Mouse (Mus musculus) MEL (cell line): ENCODE data around the gene Kcnj4. TPM values are rescaled to one million over a fixed set of nuclear protein-coding genes. Genes with fewer than 3 reads are reported as not detected.

Source experiments
- DNase-seq: peaks from one replicate; pipeline ENCODE4 v3.0.0; 2011; ENCODE audit warnings: low read depth, low spot score
- H3K27ac ChIP-seq: 2 replicates; pipeline ENCODE4 v1.5.1; 2012; ENCODE audit warnings: low read depth, mild to moderate bottlenecking, control low read depth, low read length, moderate library complexity; ENCODE audit not compliant: control insufficient read depth
- H3K27me3 ChIP-seq, 2 experiments: fragments of 150-350 bp in 1 of 2; sonication (generic) in 1 of 2; 2 replicates each; pipeline ENCODE4 v1.6.1; 2012; ENCODE audit warnings: low read length in 2 of 2, mild to moderate bottlenecking in 2 of 2, improper control_type of control experiment in 1 of 2, moderate library complexity in 1 of 2; ENCODE audit not compliant: insufficient read depth in 2 of 2, control insufficient read depth in 1 of 2
- H3K36me3 ChIP-seq, 2 experiments: 2 replicates each; pipeline ENCODE4 v1.6.1; 2012 to 2014; ENCODE audit warnings: low read length in 2 of 2, improper control_type of control experiment in 1 of 2, inconsistent platforms in 1 of 2, mild to moderate bottlenecking in 1 of 2; ENCODE audit not compliant: insufficient read depth in 2 of 2, control insufficient read depth in 1 of 2
- H3K4me1 ChIP-seq, 2 experiments: fragments of 150-350 bp in 1 of 2; sonication (generic) in 1 of 2; 2 replicates each; pipeline ENCODE4 v1.6.1; 2012; ENCODE audit warnings: low read length in 2 of 2, improper control_type of control experiment in 1 of 2, mild to moderate bottlenecking in 1 of 2; ENCODE audit not compliant: insufficient read depth in 2 of 2, control insufficient read depth in 1 of 2
- H3K4me3 ChIP-seq, 2 experiments: fragments of 150-350 bp in 1 of 2; sonication (generic) in 1 of 2; 2 replicates each; pipeline ENCODE4 v1.5.1; 2012; ENCODE audit warnings: low read depth in 2 of 2, low read length in 2 of 2, mild to moderate bottlenecking in 2 of 2, moderate library complexity in 2 of 2, control low read depth in 1 of 2, improper control_type of control experiment in 1 of 2; ENCODE audit not compliant: control insufficient read depth in 1 of 2, insufficient read depth in 1 of 2
- H3K79me2 ChIP-seq: 2 replicates; pipeline ENCODE4 v1.6.1; 2012; ENCODE audit warnings: mild to moderate bottlenecking, low read length, moderate library complexity; ENCODE audit not compliant: control insufficient read depth, poor library complexity, insufficient read depth
- H3K9ac ChIP-seq: 2 replicates; pipeline ENCODE4 v1.6.1; 2012; ENCODE audit warnings: low read depth, mild to moderate bottlenecking, control low read depth, low read length, moderate library complexity; ENCODE audit not compliant: control insufficient read depth, poor library complexity, severe bottlenecking
- H3K9me3 ChIP-seq: fragments of 150-350 bp; sonication (generic); replicated peaks from 2 replicates; pipeline ENCODE4 v1.6.1; 2012; ENCODE audit warnings: mild to moderate bottlenecking, low read length, improper control_type of control experiment, moderate library complexity; ENCODE audit not compliant: insufficient read depth
- BHLHE40 ChIP-seq: IDR thresholded peaks from 2 replicates; pipeline ENCODE4 v1.6.1; 2012; ENCODE audit warnings: low read depth, mild to moderate bottlenecking, inconsistent platforms, low read length, improper control_type of control experiment, borderline replicate concordance
- CHD1 ChIP-seq: IDR thresholded peaks from 2 replicates; pipeline ENCODE4 v1.6.1; 2012; ENCODE audit warnings: low read depth, mild to moderate bottlenecking, inconsistent platforms, low read length, improper control_type of control experiment
- CHD2 ChIP-seq: IDR thresholded peaks from 2 replicates; pipeline ENCODE4 v1.6.1; 2011; ENCODE audit warnings: low read length, improper control_type of control experiment
- E2F4 ChIP-seq: IDR thresholded peaks from 2 replicates; pipeline ENCODE4 v1.6.1; 2011; ENCODE audit warnings: low read depth, low read length, improper control_type of control experiment, borderline replicate concordance
- ELF1 ChIP-seq: IDR thresholded peaks from 2 replicates; pipeline ENCODE4 v1.6.1; 2014; ENCODE audit warnings: low read depth, mild to moderate bottlenecking, inconsistent platforms, low read length, improper control_type of control experiment, moderate library complexity
- EP300 ChIP-seq, 2 experiments: IDR thresholded peaks; 2 replicates each; pipeline ENCODE4 v1.6.1; 2011; ENCODE audit warnings: improper control_type of control experiment in 2 of 2, low read length in 2 of 2, low read depth in 1 of 2, mild to moderate bottlenecking in 1 of 2
- ETS1 ChIP-seq: IDR thresholded peaks from 2 replicates; pipeline ENCODE4 v1.6.1; 2012; ENCODE audit warnings: low read depth, mild to moderate bottlenecking, inconsistent platforms, low read length, improper control_type of control experiment, moderate library complexity
- HCFC1 ChIP-seq: IDR thresholded peaks from 2 replicates; pipeline ENCODE4 v1.6.1; 2012; ENCODE audit warnings: low read depth, mild to moderate bottlenecking, inconsistent platforms, low read length, improper control_type of control experiment, moderate library complexity
- KAT2A ChIP-seq: conservative IDR thresholded peaks from 2 replicates; pipeline ENCODE4 v1.6.1; 2012; ENCODE audit warnings: low read depth, low read length, improper control_type of control experiment, inconsistent platforms
- MAFK ChIP-seq: IDR thresholded peaks from 2 replicates; pipeline ENCODE4 v1.6.1; 2011; ENCODE audit warnings: low read depth, mild to moderate bottlenecking, low read length, improper control_type of control experiment, borderline replicate concordance
- MAZ ChIP-seq: IDR thresholded peaks from 2 replicates; pipeline ENCODE4 v1.6.1; 2012; ENCODE audit warnings: low read depth, mild to moderate bottlenecking, inconsistent platforms, low read length, improper control_type of control experiment
- MEF2A ChIP-seq: IDR thresholded peaks from 2 replicates; pipeline ENCODE4 v1.6.1; 2014; ENCODE audit warnings: low read depth, mild to moderate bottlenecking, inconsistent platforms, low read length, improper control_type of control experiment; ENCODE audit not compliant: poor library complexity, insufficient replicate concordance, severe bottlenecking; ENCODE audit errors: extremely low read depth
- MYB ChIP-seq: IDR thresholded peaks from 2 replicates; pipeline ENCODE4 v1.6.1; 2011; ENCODE audit warnings: mild to moderate bottlenecking, low read depth, low read length, improper control_type of control experiment
- RAD21 ChIP-seq: IDR thresholded peaks from 2 replicates; pipeline ENCODE4 v1.6.1; 2011; ENCODE audit warnings: mild to moderate bottlenecking, low read depth, low read length, improper control_type of control experiment
- RCOR1 ChIP-seq: IDR thresholded peaks from 2 replicates; pipeline ENCODE4 v1.6.1; 2012; ENCODE audit warnings: low read depth, mild to moderate bottlenecking, inconsistent platforms, low read length, improper control_type of control experiment
- SIN3A ChIP-seq: IDR thresholded peaks from 2 replicates; pipeline ENCODE4 v1.6.1; 2012; ENCODE audit warnings: low read length, improper control_type of control experiment, inconsistent platforms
- SMC3 ChIP-seq: IDR thresholded peaks from 2 replicates; pipeline ENCODE4 v1.6.1; 2011; ENCODE audit warnings: low read depth, low read length, improper control_type of control experiment
- TAL1 ChIP-seq: IDR thresholded peaks from 2 replicates; pipeline ENCODE4 v1.6.1; 2012; ENCODE audit warnings: mild to moderate bottlenecking, inconsistent platforms, low read length, moderate library complexity, mixed read lengths
- TBP ChIP-seq: IDR thresholded peaks from 2 replicates; pipeline ENCODE4 v1.8.0; 2011; ENCODE audit warnings: low read depth, low read length, improper control_type of control experiment
- UBTF ChIP-seq: IDR thresholded peaks from 2 replicates; pipeline ENCODE4 v1.6.1; 2012; ENCODE audit warnings: low read depth, mild to moderate bottlenecking, inconsistent platforms, low read length, improper control_type of control experiment, moderate library complexity, borderline replicate concordance; ENCODE audit not compliant: insufficient read depth
- USF1 ChIP-seq: IDR thresholded peaks from 2 replicates; pipeline ENCODE4 v1.6.1; 2014; ENCODE audit warnings: low read depth, mild to moderate bottlenecking, inconsistent platforms, low read length, improper control_type of control experiment, moderate library complexity
- USF2 ChIP-seq, 2 experiments: IDR thresholded peaks; 2 replicates each; pipeline ENCODE4 v1.6.1; 2011 to 2012; ENCODE audit warnings: improper control_type of control experiment in 2 of 2, low read length in 2 of 2, borderline replicate concordance in 1 of 2, inconsistent platforms in 1 of 2, low read depth in 1 of 2, mild to moderate bottlenecking in 1 of 2; ENCODE audit not compliant: insufficient read depth in 1 of 2
- ZKSCAN1 ChIP-seq: IDR thresholded peaks from 2 replicates; pipeline ENCODE4 v1.6.1; 2012; ENCODE audit warnings: low read depth, mild to moderate bottlenecking, inconsistent platforms, low read length, improper control_type of control experiment, moderate library complexity
- ZNF384 ChIP-seq: IDR thresholded peaks from 2 replicates; pipeline ENCODE4 v1.6.1; 2012; ENCODE audit warnings: low read depth, mild to moderate bottlenecking, inconsistent platforms, low read length, improper control_type of control experiment
- polyA plus RNA-seq, 2 experiments: library from polyadenylated mRNA; stranded (reverse) in 1 of 2; unstranded in 1 of 2; fragments of >175 nt in 1 of 2; fragments of >200 nt in 1 of 2; gene quantifications; 2 replicates each; pipeline versions ENCODE4 v1.2.1 to v1.2.4; 2012; ENCODE audit warnings: low replicate concordance in 2 of 2, low read depth in 1 of 2; ENCODE audit not compliant: insufficient read length in 2 of 2, insufficient read depth in 1 of 2, missing spikeins in 1 of 2
- total RNA-seq: library from RNA; depleted of rRNA; stranded (reverse); fragments of 300-350 nt; gene quantifications from 2 replicates; pipeline ENCODE4 v1.2.3, GENCODE M21; 2012

The Kcnj4 gene
- total and polyA plus RNA-seq, 3 experiments: 0.07 TPM; not detected in 2

DNA sequence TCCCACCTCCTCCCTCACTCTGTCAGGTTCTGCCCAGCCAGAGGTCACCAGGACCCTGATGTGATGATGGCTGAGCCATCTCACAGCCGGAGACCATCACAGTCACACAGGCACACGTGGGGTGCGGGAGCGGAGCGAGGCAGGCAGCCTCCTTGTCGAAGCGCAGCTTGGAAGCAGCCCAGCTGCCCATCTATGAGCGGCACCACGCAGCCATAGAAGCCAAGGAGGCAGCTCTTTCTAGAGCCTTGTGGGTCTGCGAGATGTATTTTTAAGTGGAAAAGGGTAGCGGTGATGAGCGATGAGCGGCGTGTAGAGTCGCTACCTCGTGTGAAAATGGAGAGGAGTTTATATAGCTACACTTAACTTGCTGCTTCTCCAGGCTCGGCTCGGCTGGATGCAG, 11.5 kb downstream of the Kcnj4 start:
- Histone ChIP-seq H3K27me3 (peaks cover 6 to 12% of the 10 kb centered on the region in 2 experiments), H3K36me3 (no peaks in the 10 kb centered on the region)
- TF ChIP-seq MYB: no peak
- TF ChIP-seq CHD1: no peak
- TF ChIP-seq MEF2A: no peak
- no peak for TF ChIP-seq ETS1
- TF ChIP-seq TAL1: no peak
- TF ChIP-seq CHD2: no peak
- no peak for TF ChIP-seq SMC3
- no peak for TF ChIP-seq USF1
- TF ChIP-seq MAZ: no peak
- TF ChIP-seq ZKSCAN1: no peak
- no peak for TF ChIP-seq ZNF384
- TF ChIP-seq EP300 (IDR thresholded peaks at IDR 0.05; ENCODE audit: low read depth in 1 of 2, low read length in 2 of 2): no peak
- TF ChIP-seq HCFC1: no peak
- no peak for TF ChIP-seq RAD21
- TF ChIP-seq KAT2A: no peak
- no peak for TF ChIP-seq ELF1
- TF ChIP-seq TBP: no peak
- no peak for TF ChIP-seq USF2 (IDR thresholded peaks at IDR 0.05; ENCODE audit: borderline replicate concordance in 1 of 2, insufficient read depth in 1 of 2, low read depth in 1 of 2, low read length in 2 of 2)
- TF ChIP-seq, all 39 proteins: peak for 0
- H3K9me3 ChIP-seq: no peaks in the 10 kb centered on the region
- no peak overlapping the region for H3K27ac ChIP-seq
- H3K9ac ChIP-seq: no peak overlapping the region
- no peak for DNase-seq
- H3K4me1 ChIP-seq: no peaks in the 10 kb centered on the region
- no peak overlapping the region for H3K4me3 ChIP-seq
- H3K79me2 ChIP-seq: no peaks in the 10 kb centered on the region

DNA sequence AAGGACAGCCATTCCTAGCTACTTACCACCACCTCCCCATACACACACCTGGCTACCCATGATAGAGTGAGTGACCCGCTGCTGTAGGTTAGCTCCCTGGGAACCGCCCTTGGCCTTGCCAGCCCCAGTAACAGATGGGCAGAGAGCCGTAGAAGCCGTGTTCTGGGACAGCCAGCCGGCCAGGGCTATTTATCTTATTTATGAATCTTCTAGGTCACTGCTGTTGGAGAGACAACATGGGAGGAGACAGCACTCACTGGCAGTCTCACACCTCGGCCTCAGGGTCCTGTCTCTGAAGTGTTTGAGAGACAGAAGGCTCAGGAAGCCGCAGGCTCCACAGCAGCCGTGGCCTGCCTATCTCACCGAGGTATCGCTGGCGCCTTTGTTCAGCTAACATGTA, 15.6 kb downstream of the Kcnj4 start:
- H3K27me3 ChIP-seq: peaks cover 6 to 11% of the 10 kb centered on the region in 2 experiments
- H3K9ac ChIP-seq: no peak overlapping the region
- TF ChIP-seq CHD1: no peak
- no peak for TF ChIP-seq MAFK
- no peak for TF ChIP-seq RCOR1
- no peak for TF ChIP-seq SIN3A
- TF ChIP-seq ZNF384: no peak
- no peak for TF ChIP-seq ELF1
- no peak for TF ChIP-seq UBTF
- TF ChIP-seq USF2 (IDR thresholded peaks at IDR 0.05; ENCODE audit: borderline replicate concordance in 1 of 2, insufficient read depth in 1 of 2, low read depth in 1 of 2, low read length in 2 of 2): no peak
- no peak for TF ChIP-seq E2F4
- no peak for TF ChIP-seq ZKSCAN1
- no peak for TF ChIP-seq BHLHE40
- no peaks in the 10 kb centered on the region for H3K79me2 ChIP-seq
- H3K9me3 ChIP-seq: no peaks in the 10 kb centered on the region
- H3K4me1 ChIP-seq: no peaks in the 10 kb centered on the region
- no peak for DNase-seq
- no peak overlapping the region for H3K4me3 ChIP-seq
- H3K36me3 ChIP-seq: no peaks in the 10 kb centered on the region
- H3K27ac ChIP-seq: no peak overlapping the region
